Mouse (Mus musculus): Measurements from ENCODE around the gene Klf2.

DNA sequence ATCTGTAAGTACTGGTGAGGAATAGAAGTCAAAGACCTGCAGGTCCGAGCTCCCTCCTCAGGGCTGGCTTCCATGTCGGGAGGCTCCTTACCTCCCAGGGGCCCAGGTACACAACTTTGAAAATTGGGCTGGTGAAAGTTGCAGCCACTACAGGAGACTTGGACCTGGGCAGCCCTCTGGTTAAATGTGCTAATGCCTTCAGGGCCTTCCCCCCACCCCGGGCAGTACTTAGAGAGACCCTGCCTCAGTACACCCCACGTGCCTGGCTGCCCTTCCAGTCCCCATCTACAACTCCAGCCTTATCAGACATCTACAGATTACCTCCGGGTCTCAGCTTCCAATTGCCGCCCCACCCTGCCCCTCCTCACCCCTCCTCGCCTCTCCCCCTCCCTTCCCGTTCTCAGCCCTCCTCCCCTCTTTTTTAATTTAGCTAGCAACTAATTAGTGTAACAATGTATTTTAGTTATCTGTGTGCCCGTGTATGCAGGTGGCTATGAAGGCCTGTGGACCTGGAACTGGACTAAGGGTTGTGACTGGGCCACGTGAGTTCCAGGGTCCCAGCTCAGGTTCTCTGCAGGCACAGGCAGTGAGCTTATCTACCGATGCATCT, 47.7 kb upstream of the Klf2 start:
- TF ChIP-seq ZC3H11A (IDR thresholded peaks at IDR 0.05; ENCODE audit: low read depth, low read length): no peak
- TF ChIP-seq POLR2A (IDR thresholded peaks at IDR 0.05; ENCODE audit: low read depth, low read length): no peak
- no peak for TF ChIP-seq TCF12 (IDR thresholded peaks at IDR 0.05; ENCODE audit: low read depth, low read length)
- no peak for TF ChIP-seq RAD21 (IDR thresholded peaks at IDR 0.05; ENCODE audit: low read depth, low read length)
- TF ChIP-seq RCOR1 (conservative IDR thresholded peaks at IDR 0.05; ENCODE audit: low read depth, low read length): no peak
- no peak for TF ChIP-seq CTCF (conservative IDR thresholded peaks at IDR 0.05 in 1 of 2, IDR thresholded peaks at IDR 0.05 in 1 of 2; ENCODE audit: low read depth in 2 of 2, low read length in 2 of 2)
- no peak for TF ChIP-seq E2F4 (IDR thresholded peaks at IDR 0.05; ENCODE audit: insufficient replicate concordance, low read depth, low read length)
- TF ChIP-seq EP300 (IDR thresholded peaks at IDR 0.05; ENCODE audit: low read length): no peak
- no peak for TF ChIP-seq SMC3 (IDR thresholded peaks at IDR 0.05; ENCODE audit: low read depth, low read length)
- no peak for TF ChIP-seq MYC (IDR thresholded peaks at IDR 0.05; ENCODE audit: low read depth, low read length)
- TF ChIP-seq NELFE (IDR thresholded peaks at IDR 0.05; ENCODE audit: low read depth, low read length): no peak
- no peak for TF ChIP-seq ETS1 (conservative IDR thresholded peaks at IDR 0.05; ENCODE audit: low read depth, low read length)

Data from CH12.LX (cell line).